Mouse (Mus musculus) CH12.LX (cell line): ENCODE results near the gene Smyd3. TPM values are rescaled to one million over a fixed set of nuclear protein-coding genes. Genes with fewer than 3 reads are reported as not detected.

Experiments
- DNase-seq: peaks from one replicate; pipeline ENCODE4 v3.0.0-alpha.2; 2013; ENCODE audit errors: extremely low read depth
- H3K27ac ChIP-seq: 2 replicates; pipeline ENCODE4 v1.5.1; 2012; ENCODE audit warnings: low read depth, mild to moderate bottlenecking, control low read depth, moderate library complexity; ENCODE audit not compliant: insufficient read depth
- H3K27me3 ChIP-seq: replicated peaks from 2 replicates; pipeline ENCODE3; 2012; ENCODE audit warnings: inconsistent platforms
- H3K36me3 ChIP-seq, 2 experiments: replicated peaks in 1 of 2; 2 replicates each; pipeline versions ENCODE3 to v1.6.1; 2012; ENCODE audit warnings: inconsistent platforms in 1 of 2, low read length in 1 of 2, mild to moderate bottlenecking in 1 of 2, mixed read lengths in 1 of 2, moderate library complexity in 1 of 2; ENCODE audit not compliant: control insufficient read depth in 1 of 2, insufficient read depth in 1 of 2
- H3K4me1 ChIP-seq, 2 experiments: 2 replicates each; pipeline ENCODE4 v1.6.1; 2012; ENCODE audit warnings: inconsistent platforms in 1 of 2, moderate library complexity in 1 of 2; ENCODE audit not compliant: insufficient read depth in 2 of 2, control insufficient read depth in 1 of 2
- H3K4me2 ChIP-seq: 2 replicates; pipeline ENCODE4 v1.6.1; 2012; ENCODE audit warnings: low read depth, mild to moderate bottlenecking, control low read depth; ENCODE audit not compliant: poor library complexity, insufficient read depth, severe bottlenecking
- H3K4me3 ChIP-seq, 3 experiments: fragments of 150-350 bp in 1 of 3; sonication (generic) in 1 of 3; replicated peaks in 1 of 3; 2 replicates each; pipeline versions ENCODE3 to v1.5.1; 2011 to 2012; ENCODE audit warnings: low read depth in 2 of 3, low read length in 2 of 3, mild to moderate bottlenecking in 2 of 3, moderate library complexity in 2 of 3, control low read depth in 1 of 3, improper control_type of control experiment in 1 of 3, inconsistent platforms in 1 of 3, mixed read lengths in 1 of 3; ENCODE audit not compliant: poor library complexity in 1 of 3
- H3K79me2 ChIP-seq: replicated peaks from 2 replicates; pipeline ENCODE4 v1.6.1; 2012; ENCODE audit warnings: mild to moderate bottlenecking, moderate library complexity; ENCODE audit not compliant: control insufficient read depth, poor library complexity, insufficient read depth, severe bottlenecking; ENCODE audit errors: extremely low read depth
- H3K9ac ChIP-seq: 2 replicates; pipeline ENCODE4 v1.6.1; 2012; ENCODE audit warnings: low read depth, mild to moderate bottlenecking, control low read depth, moderate library complexity; ENCODE audit not compliant: insufficient read depth
- H3K9me3 ChIP-seq: replicated peaks from 2 replicates; pipeline ENCODE3; 2012; ENCODE audit warnings: low read length, inconsistent platforms, mixed read lengths
- CTCF ChIP-seq, 2 experiments: IDR thresholded peaks in 1 of 2; conservative IDR thresholded peaks in 1 of 2; 2 replicates each; pipeline ENCODE4 v1.5.1; 2011 to 2012; ENCODE audit warnings: low read depth in 2 of 2, low read length in 2 of 2, improper control_type of control experiment in 1 of 2, inconsistent platforms in 1 of 2, mild to moderate bottlenecking in 1 of 2, moderate library complexity in 1 of 2
- E2F4 ChIP-seq: IDR thresholded peaks from 2 replicates; pipeline ENCODE4 v1.6.1; 2011; ENCODE audit warnings: low read depth, low read length, improper control_type of control experiment; ENCODE audit not compliant: insufficient replicate concordance
- ETS1 ChIP-seq: conservative IDR thresholded peaks from 2 replicates; pipeline ENCODE4 v1.6.1; 2012; ENCODE audit warnings: low read depth, mild to moderate bottlenecking, inconsistent platforms, low read length, improper control_type of control experiment, moderate library complexity
- HCFC1 ChIP-seq: IDR thresholded peaks from 2 replicates; pipeline ENCODE4 v1.6.1; 2012; ENCODE audit warnings: low read depth, mild to moderate bottlenecking, inconsistent platforms, low read length, improper control_type of control experiment
- IRF4 ChIP-seq: IDR thresholded peaks from 2 replicates; pipeline ENCODE4 v1.6.1; 2014; ENCODE audit warnings: low read depth, mild to moderate bottlenecking, inconsistent platforms, low read length, improper control_type of control experiment
- JUN ChIP-seq: IDR thresholded peaks from 2 replicates; pipeline ENCODE4 v1.6.1; 2011; ENCODE audit warnings: low read depth, mild to moderate bottlenecking, low read length, improper control_type of control experiment, moderate library complexity; ENCODE audit not compliant: insufficient read depth
- MEF2A ChIP-seq: IDR thresholded peaks from 2 replicates; pipeline ENCODE4 v1.6.1; 2014; ENCODE audit warnings: low read depth, mild to moderate bottlenecking, inconsistent platforms, low read length, improper control_type of control experiment, borderline replicate concordance
- MXI1 ChIP-seq: IDR thresholded peaks from 2 replicates; pipeline ENCODE4 v1.6.1; 2011; ENCODE audit warnings: mild to moderate bottlenecking, low read depth, low read length, improper control_type of control experiment
- NRF1 ChIP-seq: IDR thresholded peaks from 2 replicates; pipeline ENCODE4 v1.6.1; 2014; ENCODE audit warnings: low read depth, mild to moderate bottlenecking, inconsistent platforms, low read length, improper control_type of control experiment, moderate library complexity
- PAX5 ChIP-seq: IDR thresholded peaks from 2 replicates; pipeline ENCODE4 v1.6.1; 2012; ENCODE audit warnings: low read length, inconsistent platforms, mixed read lengths
- POLR2A ChIP-seq: IDR thresholded peaks from 2 replicates; pipeline ENCODE4 v1.6.1; 2011; ENCODE audit warnings: low read depth, mild to moderate bottlenecking, improper control_type of control experiment, low read length
- SMC3 ChIP-seq: IDR thresholded peaks from 2 replicates; pipeline ENCODE4 v1.6.1; 2011; ENCODE audit warnings: low read depth, low read length, improper control_type of control experiment
- TCF12 ChIP-seq: IDR thresholded peaks from 2 replicates; pipeline ENCODE4 v1.6.1; 2014; ENCODE audit warnings: low read depth, mild to moderate bottlenecking, inconsistent platforms, low read length, improper control_type of control experiment
- USF2 ChIP-seq: conservative IDR thresholded peaks from 2 replicates; pipeline ENCODE4 v1.6.1; 2011; ENCODE audit warnings: low read depth, low read length, improper control_type of control experiment
- dilution Hi-C: fragments of 300-500 bp; cut with MboI; formaldehyde crosslinking; loops from 2 replicates; pipeline ENCODE4 v1.14.3; 2020; ENCODE audit warnings: low sequenced_read_pairs; ENCODE audit not compliant: extremely low pct_unique_long_range_greater_than_20kb, extremely low pct_ligation_motif_present
- in situ Hi-C: fragments of 300-500 bp; cut with MboI; formaldehyde crosslinking; loops from 3 replicates; pipeline ENCODE4 v1.14.3; 2019; ENCODE audit warnings: low sequenced_read_pairs, low pct_ligation_motif_present, low pct_unique_long_range_greater_than_20kb, mixed read lengths
- polyA plus RNA-seq: library from polyadenylated mRNA; unstranded; fragments of >175 nt; gene quantifications from 2 replicates; pipeline ENCODE4 v1.2.1, GENCODE M21; 2012; ENCODE audit warnings: low read depth; ENCODE audit not compliant: insufficient read length
- total RNA-seq, 2 experiments: library from RNA; depleted of rRNA; stranded (reverse); fragments of 300-350 nt in 1 of 2; fragments of >200 nt in 1 of 2; gene quantifications; 2 replicates each; pipeline ENCODE4 v1.2.3; 2012 to 2014

Gene Smyd3
- total and polyA plus RNA-seq, 3 experiments, result 11.4 to 12.5 (median 11.8) TPM

- in situ Hi-C loops, result no loop called here
- Histone ChIP-seq H3K4me3 (no peak overlapping the region), H3K36me3 (no peaks in the 10 kb centered on the region), H3K4me2 (no peak overlapping the region), H3K9ac (no peak overlapping the region), H3K4me1 (peaks cover 0 to 13% of the 10 kb centered on the region in 2 experiments; a peak in 2 of 4 replicates), H3K79me2 (no peaks in the 10 kb centered on the region), H3K9me3 (no peaks in the 10 kb centered on the region), H3K27ac (no peak overlapping the region), H3K27me3 (no peaks in the 10 kb centered on the region)
- dilution Hi-C loops, result no loop called here
- DNase-seq, result peak; percentile 6
- TF ChIP-seq IRF4, result no peak
- no peak for TF ChIP-seq MXI1
- TF ChIP-seq USF2, result no peak
- TF ChIP-seq POLR2A, result no peak
- TF ChIP-seq PAX5, result no peak
- TF ChIP-seq JUN, result no peak
Observed at GRCm38 (mm10) chr1:179010756-179011155, 507.1 kb downstream of the Smyd3 start.

GRCm38 (mm10) chr1:179009911-179010310, 507.9 kb downstream of the Smyd3 start:
- H3K4me1 ChIP-seq, result peaks cover 0 to 13% of the 10 kb centered on the region in 2 experiments; a peak in 2 of 4 replicates
- H3K27me3 ChIP-seq, result no peaks in the 10 kb centered on the region
- dilution Hi-C loops (no loop called here), in situ Hi-C loops (no loop called here)
- H3K4me2 ChIP-seq, result no peak overlapping the region
- no peaks in the 10 kb centered on the region for H3K9me3 ChIP-seq
- H3K4me3 ChIP-seq, result no peak overlapping the region
- no peaks in the 10 kb centered on the region for H3K79me2 ChIP-seq
- no peak overlapping the region for H3K9ac ChIP-seq
- no peak for DNase-seq
- H3K36me3 ChIP-seq, result no peaks in the 10 kb centered on the region
- TF ChIP-seq MEF2A, result no peak
- no peak for TF ChIP-seq NRF1
- TF ChIP-seq SMC3, result no peak
- no peak for TF ChIP-seq USF2
- H3K27ac ChIP-seq, result no peak overlapping the region

GRCm38 (mm10) chr1:179004133-179004866, 513.5 kb downstream of the Smyd3 start:
- H3K9ac ChIP-seq, result no peak overlapping the region
- no peak overlapping the region for H3K27ac ChIP-seq
- no peaks in the 10 kb centered on the region for H3K36me3 ChIP-seq
- H3K4me3 ChIP-seq, result no peak overlapping the region
- peaks cover 0 to 6% of the 10 kb centered on the region in 2 experiments; a peak in 1 of 4 replicates for H3K4me1 ChIP-seq
- TF ChIP-seq MXI1 (no peak), USF2 (no peak), E2F4 (no peak), ETS1 (no peak), HCFC1 (no peak), TCF12 (no peak), CTCF (conservative IDR thresholded peaks at IDR 0.05 in 1 of 2, IDR thresholded peaks at IDR 0.05 in 1 of 2; ENCODE audit: low read depth in 2 of 2, low read length in 2 of 2) (no peak)
- TF ChIP-seq, all 38 proteins: peak for 0
- H3K79me2 ChIP-seq, result no peaks in the 10 kb centered on the region
- no peaks in the 10 kb centered on the region for H3K27me3 ChIP-seq
- dilution Hi-C loops, result no loop called here
- H3K9me3 ChIP-seq, result no peaks in the 10 kb centered on the region
- in situ Hi-C loops, result no loop called here
- no peak for DNase-seq
- H3K4me2 ChIP-seq, result no peak overlapping the region
